Mouse (Mus musculus) intestine, postnatal 0 days (tissue): Measurements from ENCODE around the gene Mrpl23. TPM values are rescaled to one million over a fixed set of nuclear protein-coding genes. Genes with fewer than 3 reads are reported as not detected.

Experiments
- ATAC-seq: fragments of 200-750 bp; cut with Nextera tagmentation; 2 replicates; pipeline ENCODE4 v1.8.0; 2017; ENCODE audit warnings: mild to moderate bottlenecking, moderate TSS enrichment, moderate library complexity
- H3K27ac ChIP-seq: fragments of 300-500 bp; sonication (generic); 2 replicates; pipeline ENCODE4 v1.5.1; 2014; ENCODE audit warnings: mild to moderate bottlenecking, low read depth, low read length, moderate library complexity
- H3K27me3 ChIP-seq: fragments of 300-500 bp; sonication (generic); replicated peaks from 2 replicates; pipeline ENCODE4 v1.6.1; 2014; ENCODE audit warnings: low read length, mixed read lengths; ENCODE audit not compliant: control insufficient read depth, insufficient read depth
- H3K36me3 ChIP-seq: fragments of 300-500 bp; sonication (generic); 2 replicates; pipeline ENCODE4 v1.6.1; 2014; ENCODE audit warnings: mild to moderate bottlenecking, moderate library complexity; ENCODE audit not compliant: control insufficient read depth, insufficient read depth
- H3K4me1 ChIP-seq: fragments of 300-500 bp; sonication (generic); replicated peaks from 2 replicates; pipeline ENCODE4 v1.6.1; 2014; ENCODE audit warnings: antibody characterized with exemption, low read length, mixed read lengths; ENCODE audit not compliant: control insufficient read depth, insufficient read depth
- H3K4me2 ChIP-seq: fragments of 300-500 bp; sonication (generic); replicated peaks from 2 replicates; pipeline ENCODE4 v1.6.1; 2014; ENCODE audit warnings: low read depth, mild to moderate bottlenecking, moderate library complexity
- H3K4me3 ChIP-seq: fragments of 300-500 bp; sonication (generic); 2 replicates; pipeline ENCODE4 v1.5.1; 2014; ENCODE audit warnings: low read depth, low read length
- H3K9ac ChIP-seq: fragments of 300-500 bp; sonication (generic); 2 replicates; pipeline ENCODE4 v1.6.1; 2014; ENCODE audit warnings: mild to moderate bottlenecking, low read depth, low read length
- H3K9me3 ChIP-seq: fragments of 300-500 bp; sonication (generic); 2 replicates; pipeline ENCODE4 v1.6.1; 2016; ENCODE audit warnings: mixed run types; ENCODE audit not compliant: control insufficient read depth
- CTCF ChIP-seq: sonication (generic); IDR thresholded peaks from 2 replicates; pipeline ENCODE4 v1.5.1; 2016; ENCODE audit warnings: low read depth, mild to moderate bottlenecking, control low read depth, antibody characterized with exemption, moderate library complexity
- WGBS: fragments of 180-500 bp; shearing (Covaris S2); extraction: QIAGEN DNeasy Blood & Tissue Kit; methylation state at CpG from one replicate; pipeline ENCODE4 v1.1.7; 2014; 5-methylcytosine and 5-hydroxymethylcytosine counted together
- polyA plus RNA-seq: library from polyadenylated mRNA; unstranded; fragments of >200 nt; fragmentation: Nextera tagmentation; extraction: Ambion mirVana; gene quantifications from 2 replicates; pipeline ENCODE4 v1.2.1, GENCODE M21; 2015

Mrpl23 gene
- polyA plus RNA-seq, 1 experiment from 2014 or later = 26.7 TPM

DNA sequence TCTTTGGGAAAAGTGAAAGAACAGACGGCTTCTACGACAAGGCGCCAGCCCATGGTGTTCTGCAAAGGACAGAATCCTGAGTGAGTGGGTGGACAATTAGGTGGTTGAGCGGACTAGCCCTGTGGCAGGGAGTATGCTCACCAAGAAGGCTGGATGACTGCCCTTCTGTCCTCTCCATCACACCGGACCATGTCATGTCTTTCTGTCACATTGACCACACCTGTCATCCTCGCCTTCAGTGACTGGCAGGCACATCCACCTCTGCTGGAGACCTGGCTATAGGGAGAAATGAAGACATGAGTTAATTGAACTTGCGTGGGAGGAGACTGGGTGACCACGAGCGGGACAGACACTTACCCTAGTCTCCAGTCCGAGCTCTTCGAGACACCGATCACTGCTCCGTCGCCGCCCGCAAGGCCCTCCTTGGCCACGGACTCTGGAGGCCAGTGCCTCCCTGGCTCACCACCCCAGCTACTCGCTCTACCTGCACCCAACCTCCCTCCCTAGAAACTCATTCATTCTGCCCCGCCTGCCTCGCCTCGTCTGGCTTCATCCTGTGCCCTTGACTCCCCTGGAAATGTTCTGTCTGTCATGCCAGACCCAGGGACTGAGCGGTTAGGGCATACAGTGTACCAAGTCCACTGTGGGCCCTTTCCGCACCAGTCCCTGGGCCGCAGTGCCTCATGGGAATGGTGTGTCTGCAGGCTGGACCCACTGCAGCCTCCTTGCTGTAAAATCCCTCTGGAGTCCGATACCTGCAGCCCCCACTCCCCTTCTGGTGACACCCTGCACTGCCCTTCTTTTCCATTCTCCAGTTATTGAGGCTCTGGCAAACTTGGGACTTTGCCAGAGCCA is 44.2 kb downstream of the Mrpl23 start:
- Histone ChIP-seq H3K27me3 (no peaks in the 10 kb centered on the region), H3K27ac (no peak overlapping the region), H3K36me3 (no peaks in the 10 kb centered on the region), H3K9ac (no peak overlapping the region; the same call in 1 of the 2 replicates), H3K4me3 (peak overlapping the region; percentile 27), H3K9me3 (no peaks in the 10 kb centered on the region), H3K4me1 (peaks cover 23% of the 10 kb centered on the region), H3K4me2 (peak overlapping the region; percentile 58)
- no peak for ATAC-seq
- 49% methylated on average over 25 of the region's 25 CpGs for WGBS
- TF ChIP-seq CTCF = no peak; the same call in 1 of the 2 replicates

DNA sequence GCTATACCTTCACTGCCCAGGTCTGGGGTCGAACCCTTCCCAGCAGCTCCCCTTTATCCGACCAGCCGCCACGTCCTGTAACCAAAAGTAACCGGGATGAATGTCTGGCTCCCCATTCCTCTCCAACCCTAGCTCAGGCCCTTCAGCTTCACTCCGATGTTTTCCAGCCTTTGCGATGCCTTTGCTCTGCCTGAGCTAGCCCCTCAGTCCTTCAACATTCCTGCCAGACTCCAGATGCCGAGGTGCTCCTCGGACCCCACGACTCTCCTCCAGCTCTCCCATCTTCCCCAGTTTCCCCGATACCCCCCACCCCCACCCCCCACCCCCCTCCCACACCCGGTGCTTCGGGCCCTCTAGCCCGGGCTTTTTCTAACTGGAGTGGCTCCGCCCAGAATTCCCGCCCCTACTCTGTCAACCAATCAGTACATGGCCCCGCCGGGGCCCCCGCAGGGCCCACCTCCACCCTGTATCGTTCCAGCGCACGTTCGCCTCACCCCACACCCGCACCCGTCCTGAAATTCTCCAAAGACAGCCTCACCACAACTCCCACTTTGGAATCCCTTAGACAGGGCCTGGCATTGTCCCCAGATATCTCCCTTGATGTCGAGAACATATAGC is 45.4 kb downstream of the Mrpl23 start:
- WGBS = 48% methylated on average over 26 of the region's 26 CpGs
- peak; percentile 23 for ATAC-seq
- Histone ChIP-seq H3K27me3 (no peaks in the 10 kb centered on the region), H3K4me3 (peak overlapping the region; percentile 27), H3K9me3 (no peaks in the 10 kb centered on the region), H3K27ac (peak overlapping the region; percentile 35; the same call in 1 of the 2 replicates), H3K9ac (0 out of 2 replicates have a peak overlapping the region, but pooled peaks have one; percentile 11), H3K36me3 (no peaks in the 10 kb centered on the region), H3K4me1 (peaks cover 12% of the 10 kb centered on the region), H3K4me2 (peak overlapping the region; percentile 58)
- TF ChIP-seq CTCF = no peak

DNA sequence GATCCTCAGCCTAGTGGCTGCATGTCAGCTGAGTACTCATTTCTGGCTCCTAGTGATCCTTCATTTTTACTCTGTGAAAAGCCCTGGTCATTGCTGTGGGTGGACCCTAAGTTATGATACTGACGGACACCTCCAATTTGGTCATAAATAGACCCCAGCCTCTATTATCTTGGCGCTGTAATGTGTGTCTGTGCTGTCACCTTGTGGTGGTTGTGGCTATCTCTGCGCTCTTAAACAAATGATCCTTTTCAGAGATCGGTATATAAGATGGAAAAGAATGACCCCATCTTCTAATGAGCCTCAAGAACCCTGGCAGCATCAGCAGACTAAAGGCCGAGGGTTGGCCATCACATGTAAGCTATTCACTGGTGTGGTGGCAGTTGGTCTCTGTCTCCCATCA is 46.6 kb downstream of the Mrpl23 start:
- Histone ChIP-seq H3K9ac (no peak overlapping the region), H3K27ac (no peak overlapping the region), H3K36me3 (no peaks in the 10 kb centered on the region), H3K4me3 (no peak overlapping the region), H3K9me3 (no peaks in the 10 kb centered on the region), H3K4me2 (no peak overlapping the region), H3K4me1 (peaks cover 7% of the 10 kb centered on the region; the same call in 1 of the 2 replicates), H3K27me3 (no peaks in the 10 kb centered on the region)
- no peak for ATAC-seq
- TF ChIP-seq CTCF = peak; percentile 53
- 67% methylated on average over 5 of the region's 5 CpGs for WGBS

DNA sequence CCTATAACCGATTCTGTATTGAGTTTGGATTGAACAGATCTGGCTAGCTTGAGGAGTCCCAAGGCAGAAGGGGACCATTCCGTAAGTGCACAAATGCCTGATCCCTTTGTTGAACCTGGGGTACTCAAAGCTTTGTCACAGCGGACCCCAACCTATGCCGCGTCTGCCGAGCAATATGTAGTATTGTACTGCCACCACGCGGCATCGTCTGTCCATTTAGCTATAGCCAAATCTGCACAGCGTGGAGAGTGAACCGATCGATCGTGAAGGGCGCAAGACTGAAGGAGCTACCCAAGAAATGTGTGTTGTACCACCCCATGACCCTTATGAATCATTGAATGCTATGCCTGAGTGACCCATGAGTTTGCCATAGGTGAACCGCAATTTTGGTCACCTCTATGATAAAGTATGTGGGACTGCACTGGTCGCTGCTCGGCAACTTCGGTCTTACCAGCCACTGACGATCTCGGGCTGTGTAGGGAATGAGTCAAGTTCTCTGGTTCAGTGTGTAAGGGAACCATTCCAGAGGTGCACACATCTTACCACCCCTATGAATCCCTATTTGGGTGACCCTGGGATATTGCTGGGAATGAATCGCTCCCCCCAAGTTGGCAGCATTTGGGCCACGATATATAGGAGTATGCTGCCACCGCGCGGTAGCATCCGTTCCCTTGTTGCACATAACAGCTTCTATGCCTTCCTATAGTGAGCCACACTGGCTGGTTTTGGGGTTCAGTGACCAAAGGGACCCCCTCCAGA is 47.8 kb downstream of the Mrpl23 start:
- Histone ChIP-seq H3K4me2 (peak overlapping the region; percentile 66), H3K4me3 (peak overlapping the region; percentile 22), H3K9me3 (no peaks in the 10 kb centered on the region), H3K27ac (no peak overlapping the region), H3K27me3 (no peaks in the 10 kb centered on the region), H3K36me3 (no peaks in the 10 kb centered on the region), H3K9ac (no peak overlapping the region), H3K4me1 (peaks cover 5% of the 10 kb centered on the region; the same call in 1 of the 2 replicates)
- TF ChIP-seq CTCF = peak; percentile 75
- no peak for ATAC-seq
- 41% methylated on average over 26 of the region's 26 CpGs for WGBS

DNA sequence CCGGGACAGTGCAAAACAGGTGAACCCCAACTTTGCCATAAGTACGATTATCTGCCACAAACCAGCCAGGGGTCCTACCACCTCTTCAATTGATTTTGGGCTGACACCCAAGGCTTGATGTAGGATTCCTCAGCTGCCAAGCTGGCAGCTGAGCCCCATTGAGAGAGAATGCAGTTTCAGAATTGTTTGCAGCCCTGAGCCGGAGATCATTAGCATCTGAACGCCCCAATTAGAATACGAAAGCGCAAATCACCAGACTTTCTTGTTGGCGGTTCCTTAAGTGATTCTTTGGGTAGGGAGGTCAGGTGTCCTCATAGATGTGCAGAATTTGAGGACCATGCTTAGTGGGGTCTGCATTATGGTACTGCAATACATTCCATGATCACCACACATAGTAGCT is 48.7 kb downstream of the Mrpl23 start:
- Histone ChIP-seq H3K9me3 (no peaks in the 10 kb centered on the region), H3K4me1 (no peaks in the 10 kb centered on the region; the same call in 1 of the 2 replicates), H3K27ac (no peak overlapping the region), H3K4me3 (no peak overlapping the region), H3K9ac (no peak overlapping the region), H3K36me3 (no peaks in the 10 kb centered on the region), H3K27me3 (no peaks in the 10 kb centered on the region), H3K4me2 (peak overlapping the region; percentile 57; the same call in 1 of the 2 replicates)
- 73% methylated on average over 7 of the region's 7 CpGs for WGBS
- TF ChIP-seq CTCF = no peak
- ATAC-seq = no peak
